Mouse (Mus musculus): ENCODE measurements around the gene Myo18b.

DNA sequence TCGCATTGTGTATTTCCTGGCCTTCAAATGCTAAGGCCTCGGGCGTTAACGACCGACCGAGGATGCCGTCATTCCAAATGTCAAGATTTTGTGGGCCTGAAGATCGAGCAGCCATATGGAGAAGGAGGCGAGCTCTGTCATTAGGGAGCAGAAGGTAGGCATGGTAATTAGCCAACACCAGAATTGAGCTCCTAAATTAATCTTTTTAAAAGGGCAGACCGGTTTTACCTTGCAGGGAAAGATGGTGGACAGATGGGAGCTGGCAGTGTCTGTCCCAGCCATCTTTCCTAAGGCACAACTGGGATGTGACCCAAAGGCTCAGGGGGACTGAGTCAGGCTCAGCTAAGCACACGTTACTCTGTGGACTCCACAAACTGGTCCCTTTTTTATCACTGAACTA lies 151.6 kb downstream of the Myo18b start:
- no peak for TF ChIP-seq CTCF (IDR thresholded peaks at IDR 0.05; ENCODE audit: extremely low read depth, insufficient read depth, low read length)
- no peak for TF ChIP-seq POLR2A (IDR thresholded peaks at IDR 0.05; ENCODE audit: extremely low read depth, insufficient read depth, low read length)
